In the genomic region with DNA sequence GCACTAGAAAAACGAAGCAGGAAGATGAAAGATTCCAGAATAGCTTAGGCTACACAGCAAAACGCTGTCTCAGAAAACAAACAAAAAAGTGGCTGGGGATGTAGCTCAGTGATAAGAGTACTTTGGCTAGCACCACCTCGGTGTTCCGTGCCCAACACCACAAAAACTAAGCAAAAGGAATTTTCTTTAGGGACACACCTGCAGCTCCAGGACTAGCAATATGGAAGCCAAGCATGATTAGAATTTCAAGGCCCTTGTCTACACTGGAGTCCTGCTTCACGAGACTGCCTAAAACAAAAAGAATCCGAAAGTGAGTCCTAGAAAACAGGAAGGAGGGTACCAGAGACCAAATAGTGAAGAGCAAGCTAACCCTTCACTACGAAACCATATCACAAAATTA, we compare ENCODE assay signal across 9 mouse cellular contexts. TPM values are rescaled to one million over a fixed set of nuclear protein-coding genes. Genes with fewer than 3 reads are reported as not detected.
A peak's percentile ranks its signal among the peaks of the same experiment; 100 is the strongest.
DNase-seq lines count a peak whose midpoint lies in the region; ATAC-seq and TF ChIP-seq lines count a peak whose summit lies in the region.
"Had no signal": no experiment of that assay in that cellular context is flagged by ENCODE, and none has a peak within 500 bp of the region (broad histone marks: within the 10 kb centered on the region; RNA-seq: fewer than 3 reads in every experiment).

No protein-coding gene starts in this region.

- H3K9me3 ChIP-seq in forebrain, embryonic 13.5 days (replicated peaks), result no peaks in the 10 kb centered on the region
- H3K9me3 ChIP-seq in liver, embryonic 11.5 days (ENCODE audit: control insufficient read depth, low read length), result no peaks in the 10 kb centered on the region

- H3K9ac ChIP-seq in forebrain, embryonic 13.5 days, result no peak overlapping the region; the same call in 1 of the 2 replicates
- H3K9ac ChIP-seq in liver, embryonic 11.5 days (ENCODE audit: low read depth, low read length), result peak overlapping the region; percentile 46

- H3K36me3 ChIP-seq in forebrain, embryonic 13.5 days (ENCODE audit: poor library complexity, severe bottlenecking), result peaks cover 12% of the 10 kb centered on the region
- H3K36me3 ChIP-seq in liver, embryonic 11.5 days (ENCODE audit: control insufficient read depth, insufficient read depth, low read length), result peaks cover 13% of the 10 kb centered on the region
- H3K36me3 ChIP-seq in small intestine, adult 2 months (ENCODE audit: control insufficient read depth, insufficient read depth, low read length), result peaks cover 9% of the 10 kb centered on the region

- DNase-seq in gastrocnemius, adult 2 months, result no peak
- DNase-seq in gastrocnemius, postnatal 4 days (ENCODE audit: low spot score in 2 of 2), result no peak
- DNase-seq in CD4-positive helper T cell, adult 2 months (ENCODE audit: low read depth, low spot score), result peak; percentile 53
- DNase-seq in liver, embryonic 11.5 days (ENCODE audit: low spot score), result no peak
- no peak for DNase-seq in kidney, adult 18-20 months

- intact Hi-C loops in gastrocnemius, adult 2 months (cut with DNase I), result loop anchor here (1.0 kb wide), 1 partner anchor 23 kb away; no protein-coding TSS in a partner anchor

- TF ChIP-seq CTCF in gastrocnemius, adult 2 months (IDR thresholded peaks at IDR 0.05), result no peak
- TF ChIP-seq CTCF in small intestine, adult 2 months (IDR thresholded peaks at IDR 0.05; ENCODE audit: extremely low read depth, insufficient read length, insufficient replicate concordance, low read depth, low read length), result no peak

- no peak for ATAC-seq in forebrain, embryonic 13.5 days
- ATAC-seq in liver, embryonic 11.5 days (replicated peaks; ENCODE audit: low FRiP score), result no peak
- no peak for ATAC-seq in monocyte, adult 5-6 weeks (replicated peaks; ENCODE audit: insufficient number of reproducible peaks, low FRiP score, low TSS enrichment, poor library complexity, severe bottlenecking)

- H3K27me3 ChIP-seq in forebrain, embryonic 13.5 days, result no peaks in the 10 kb centered on the region
- no peaks in the 10 kb centered on the region for H3K27me3 ChIP-seq in liver, embryonic 11.5 days (replicated peaks; ENCODE audit: control insufficient read depth, insufficient read depth, low read length)
- H3K27me3 ChIP-seq in small intestine, adult 2 months (ENCODE audit: control insufficient read depth, insufficient read depth, low read length), result no peaks in the 10 kb centered on the region
- H3K27me3 ChIP-seq: Patski had no signal

- 0 out of 2 replicates have a peak, but pooled peaks cover 14% of the 10 kb centered on the region for H3K4me1 ChIP-seq in forebrain, embryonic 13.5 days
- peaks cover 13% of the 10 kb centered on the region for H3K4me1 ChIP-seq in liver, embryonic 11.5 days (replicated peaks; ENCODE audit: control insufficient read depth, insufficient read depth, low read length)
- peaks cover 7% of the 10 kb centered on the region for H3K4me1 ChIP-seq in small intestine, adult 2 months (ENCODE audit: control insufficient read depth, insufficient read depth, insufficient read length, low read length)

- peak overlapping the region; percentile 96 for H3K27ac ChIP-seq in gastrocnemius, adult 2 months
- peak overlapping the region; percentile 40; the same call in 1 of the 2 replicates for H3K27ac ChIP-seq in forebrain, embryonic 13.5 days
- H3K27ac ChIP-seq in liver, embryonic 11.5 days (ENCODE audit: low read depth, low read length), result peak overlapping the region; percentile 90
- H3K27ac ChIP-seq in small intestine, adult 2 months (ENCODE audit: insufficient read depth, low read depth, low read length), result peak overlapping the region; percentile 62

- 47% methylated on average over 7 of the region's 7 CpGs for WGBS in forebrain, embryonic 13.5 days
- 16% methylated on average over 7 of the region's 7 CpGs for WGBS in liver, embryonic 11.5 days
- WGBS in small intestine, adult 2 months, result 4% methylated on average over 7 of the region's 7 CpGs

- peak overlapping the region; percentile 71 for H3K4me2 ChIP-seq in forebrain, embryonic 13.5 days
- peak overlapping the region; percentile 76 for H3K4me2 ChIP-seq in liver, embryonic 11.5 days

- TF ChIP-seq POLR2A in small intestine, adult 2 months (IDR thresholded peaks at IDR 0.05; ENCODE audit: low read depth, low read length), result no peak

- peak overlapping the region; percentile 79 for H3K4me3 ChIP-seq in gastrocnemius, adult 2 months
- H3K4me3 ChIP-seq in forebrain, embryonic 13.5 days, result peak overlapping the region; percentile 74
- peak overlapping the region; percentile 65 for H3K4me3 ChIP-seq in liver, embryonic 11.5 days (ENCODE audit: low read depth, low read length)
- H3K4me3 ChIP-seq in small intestine, adult 2 months (ENCODE audit: low read depth, low read length), result no peak overlapping the region

RNA-seq across cellular contexts. Expression of a gene that starts 1.0 kb away (rescaled TPM):
- 1 to 10 TPM; 3.3 to 7.1 TPM for total RNA-seq in gastrocnemius, adult 2 months (2021)
- total RNA-seq in gastrocnemius, postnatal 4 days (2021), result 10 to 100 TPM; 13.0 to 13.6 TPM
- polyA plus RNA-seq in forebrain, embryonic 13.5 days (2015; fragmentation: Nextera tagmentation; extraction: Ambion mirVana), result 18.8 and 19.2 TPM in 2 replicates
- 20.6 and 21.5 TPM in 2 replicates for polyA plus RNA-seq in liver, embryonic 11.5 days (2014; fragmentation: Nextera tagmentation; extraction: Ambion mirVana)
- polyA plus RNA-seq in small intestine, adult 2 months (2012; rRNA removed), result 5.3 and 12.8 TPM in 2 replicates
- total RNA-seq in monocyte, adult 5-6 weeks (2017), result 14.3 to 26.8 TPM (median 14.9 TPM) in 3 replicates

RNA-seq across cellular contexts. Expression of a gene that starts 14.1 kb away (rescaled TPM):
- 1 to 10 TPM; 5.5 to 9.1 TPM for total RNA-seq in gastrocnemius, adult 2 months (2021)
- total RNA-seq in gastrocnemius, postnatal 4 days (2021), result 10 to 100 TPM; 15.6 to 16.2 TPM
- 8.5 and 8.7 TPM in 2 replicates for polyA plus RNA-seq in forebrain, embryonic 13.5 days (2015; fragmentation: Nextera tagmentation; extraction: Ambion mirVana)
- 23.0 and 24.3 TPM in 2 replicates for polyA plus RNA-seq in liver, embryonic 11.5 days (2014; fragmentation: Nextera tagmentation; extraction: Ambion mirVana)
- polyA plus RNA-seq in small intestine, adult 2 months (2012; rRNA removed), result 47.2 and 156 TPM in 2 replicates
- 14.4 to 44.5 TPM (median 30.3 TPM) in 3 replicates for total RNA-seq in monocyte, adult 5-6 weeks (2017)

RNA-seq across cellular contexts. Expression of a gene that starts 24.8 kb away (rescaled TPM):
- 10 to 100 TPM in 1 of 2 experiments, 1 to 10 TPM in 1; 8.9 to 15.8 TPM for total RNA-seq in gastrocnemius, adult 2 months (2021)
- 10 to 100 TPM; 29.0 to 36.5 TPM for total RNA-seq in gastrocnemius, postnatal 4 days (2021)
- polyA plus RNA-seq in forebrain, embryonic 13.5 days (2015; fragmentation: Nextera tagmentation; extraction: Ambion mirVana), result 16.8 and 17.3 TPM in 2 replicates
- polyA plus RNA-seq in liver, embryonic 11.5 days (2014; fragmentation: Nextera tagmentation; extraction: Ambion mirVana), result 581 and 583 TPM in 2 replicates
- polyA plus RNA-seq in small intestine, adult 2 months (2012; rRNA removed), result 79.1 and 142 TPM in 2 replicates
- total RNA-seq in monocyte, adult 5-6 weeks (2017), result 20.7 to 49.1 TPM (median 37.2 TPM) in 3 replicates

RNA-seq across cellular contexts. Expression of a gene that starts 25.1 kb away (rescaled TPM):
- under 1 TPM in 1 of 2 experiments, not detected in 1; 0.03 TPM for total RNA-seq in gastrocnemius, adult 2 months (2021)
- under 1 TPM; 0.21 to 0.34 TPM for total RNA-seq in gastrocnemius, postnatal 4 days (2021)
- polyA plus RNA-seq in forebrain, embryonic 13.5 days (2015; fragmentation: Nextera tagmentation; extraction: Ambion mirVana), result 0.43 and 0.71 TPM in 2 replicates
- 0.17 and 0.19 TPM in 2 replicates for polyA plus RNA-seq in liver, embryonic 11.5 days (2014; fragmentation: Nextera tagmentation; extraction: Ambion mirVana)
- 0.19 and 0.28 TPM in 2 replicates for polyA plus RNA-seq in small intestine, adult 2 months (2012; rRNA removed)
- not detected in 3 replicates for total RNA-seq in monocyte, adult 5-6 weeks (2017)

RNA-seq across cellular contexts. Expression of a gene that starts 26.5 kb away (rescaled TPM):
- 1 to 10 TPM; 3.1 to 4.1 TPM for total RNA-seq in gastrocnemius, adult 2 months (2021)
- 10 to 100 TPM; 36.6 to 38.2 TPM for total RNA-seq in gastrocnemius, postnatal 4 days (2021)
- 1.5 and 1.8 TPM in 2 replicates for polyA plus RNA-seq in forebrain, embryonic 13.5 days (2015; fragmentation: Nextera tagmentation; extraction: Ambion mirVana)
- 0.80 and 0.84 TPM in 2 replicates for polyA plus RNA-seq in liver, embryonic 11.5 days (2014; fragmentation: Nextera tagmentation; extraction: Ambion mirVana)
- polyA plus RNA-seq in small intestine, adult 2 months (2012; rRNA removed), result 0.37 and 0.68 TPM in 2 replicates
- total RNA-seq in monocyte, adult 5-6 weeks (2017), result 0.19 to 0.53 TPM (median 0.38 TPM) in 3 replicates

Comparison
In these comparisons a context has a peak if more than half of its experiments do, and no peak if none do; other contexts are left out.
1. H3K27ac ChIP-seq: peak in every context shown above with its lines; median percentile 96 in gastrocnemius, adult 2 months; 90 in liver, embryonic 11.5 days; 62 in small intestine, adult 2 months; 40 in forebrain, embryonic 13.5 days.